Mouse (Mus musculus) cerebellum, adult 8-10 months (tissue): ENCODE data around the gene Rnf157.

Experiments used
- DNase-seq: peaks from one replicate; pipeline ENCODE4 v3.0.0; 2022

Gene Rnf157

DNA sequence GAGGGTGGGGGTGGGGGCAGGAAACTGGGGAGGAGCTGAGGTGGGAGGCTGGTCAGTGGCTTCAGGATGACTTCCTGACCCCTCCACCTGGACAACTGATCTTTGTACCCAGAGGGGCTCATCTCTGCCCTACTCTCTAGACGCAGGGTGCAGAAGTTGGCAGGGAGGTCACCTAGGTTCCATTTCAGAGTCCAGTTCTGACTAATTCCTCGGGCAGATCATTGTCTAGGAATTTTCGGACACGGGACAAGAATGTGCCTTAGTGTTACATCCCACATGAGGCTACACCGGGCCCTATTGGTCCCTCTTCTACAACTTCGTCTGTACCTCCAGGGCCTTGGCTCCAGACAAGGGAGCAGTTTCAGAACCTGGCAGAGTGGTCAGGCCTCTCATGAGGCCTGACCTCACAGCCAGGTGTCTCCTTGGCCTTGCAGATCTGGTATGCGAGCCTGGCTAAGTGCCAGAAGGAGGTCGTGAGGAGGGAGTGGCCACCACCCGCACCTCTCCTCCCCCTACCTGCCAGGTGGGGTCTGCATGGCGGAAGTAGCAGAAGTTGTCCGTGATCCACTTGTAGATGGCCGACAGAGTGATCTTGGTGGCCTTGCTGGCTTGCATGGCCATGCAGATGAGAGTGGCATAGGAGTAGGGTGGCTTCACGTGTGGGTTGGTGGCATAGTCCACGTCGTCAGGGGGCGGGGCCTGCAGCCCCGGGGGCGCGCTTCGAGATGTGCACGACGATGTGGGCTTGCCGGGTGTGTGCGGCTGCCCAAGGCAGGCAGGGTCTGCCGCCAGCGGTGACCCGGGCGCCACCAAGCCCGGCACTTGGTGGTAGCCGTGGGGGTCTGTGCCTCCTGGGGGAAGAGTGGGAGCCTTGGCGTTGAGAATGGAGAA, 79.1 kb downstream of the Rnf157 start:
- no peak for DNase-seq

DNA sequence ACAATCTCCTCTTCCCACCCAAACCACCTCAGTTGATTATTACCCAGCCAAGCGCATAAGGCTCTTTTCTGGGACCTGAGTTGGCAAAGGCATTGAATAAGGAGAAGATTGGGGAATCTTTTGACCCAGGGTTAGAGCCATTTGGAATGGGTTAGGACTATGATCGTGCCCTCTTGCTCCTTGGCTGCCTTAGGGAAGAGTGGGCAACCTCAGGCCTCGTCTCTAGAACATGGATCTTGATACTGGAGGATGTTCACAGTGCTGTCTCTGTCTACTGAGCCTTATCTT, 79.9 kb downstream of the Rnf157 start:
- no peak for DNase-seq

DNA sequence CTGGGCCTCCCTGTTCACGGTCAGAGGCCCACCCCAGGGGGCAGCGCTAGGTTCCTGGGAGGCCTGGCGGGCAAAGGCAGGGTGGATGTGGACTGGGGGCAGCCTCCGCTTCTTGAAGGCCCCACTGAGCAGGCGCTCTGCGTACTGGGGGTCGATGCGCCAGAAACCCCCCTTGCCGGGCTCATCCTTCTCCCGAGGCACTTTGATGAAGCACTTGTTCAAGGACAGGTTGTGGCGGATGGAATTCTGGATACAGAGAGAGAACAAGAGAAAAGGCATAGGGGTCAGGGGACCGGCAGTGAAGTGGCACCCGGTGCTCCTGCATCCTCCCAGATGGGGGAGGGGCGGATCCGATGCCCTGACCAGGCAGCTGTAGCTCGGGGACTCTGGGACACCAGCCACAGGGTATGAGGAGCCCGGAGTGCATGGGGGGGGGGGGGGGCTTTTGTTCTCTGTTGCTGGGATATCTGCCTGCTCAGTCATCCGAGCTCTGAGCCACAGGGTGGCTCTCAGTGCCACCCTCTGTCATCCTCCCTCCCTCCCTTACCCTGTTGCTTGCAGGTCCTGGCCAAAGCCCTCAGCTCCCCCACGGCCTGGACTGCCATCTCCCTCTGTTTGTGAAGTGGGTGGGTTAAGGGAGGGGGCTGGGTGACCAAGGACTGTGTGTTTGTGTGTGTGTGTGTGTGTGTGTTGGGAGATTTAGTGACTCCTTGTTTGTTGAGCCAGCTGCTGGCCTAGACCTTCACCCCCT, 80.4 kb downstream of the Rnf157 start:
- DNase-seq, result no peak

DNA sequence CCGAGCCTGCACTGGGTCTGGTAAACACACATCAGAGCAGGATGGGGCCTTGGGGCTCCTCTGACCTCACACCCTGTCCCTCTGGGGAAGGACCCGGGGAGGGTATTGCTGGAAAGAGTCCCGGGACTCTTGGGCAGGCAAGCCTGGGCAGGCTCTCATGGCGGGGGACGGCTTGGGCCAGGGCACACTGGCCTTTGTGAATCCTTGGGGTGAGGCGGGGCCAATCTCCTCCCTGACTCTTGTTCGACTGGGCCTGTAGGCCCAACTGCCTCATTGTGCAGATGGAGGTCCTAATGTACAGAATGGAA, 82.7 kb downstream of the Rnf157 start:
- no peak for DNase-seq

DNA sequence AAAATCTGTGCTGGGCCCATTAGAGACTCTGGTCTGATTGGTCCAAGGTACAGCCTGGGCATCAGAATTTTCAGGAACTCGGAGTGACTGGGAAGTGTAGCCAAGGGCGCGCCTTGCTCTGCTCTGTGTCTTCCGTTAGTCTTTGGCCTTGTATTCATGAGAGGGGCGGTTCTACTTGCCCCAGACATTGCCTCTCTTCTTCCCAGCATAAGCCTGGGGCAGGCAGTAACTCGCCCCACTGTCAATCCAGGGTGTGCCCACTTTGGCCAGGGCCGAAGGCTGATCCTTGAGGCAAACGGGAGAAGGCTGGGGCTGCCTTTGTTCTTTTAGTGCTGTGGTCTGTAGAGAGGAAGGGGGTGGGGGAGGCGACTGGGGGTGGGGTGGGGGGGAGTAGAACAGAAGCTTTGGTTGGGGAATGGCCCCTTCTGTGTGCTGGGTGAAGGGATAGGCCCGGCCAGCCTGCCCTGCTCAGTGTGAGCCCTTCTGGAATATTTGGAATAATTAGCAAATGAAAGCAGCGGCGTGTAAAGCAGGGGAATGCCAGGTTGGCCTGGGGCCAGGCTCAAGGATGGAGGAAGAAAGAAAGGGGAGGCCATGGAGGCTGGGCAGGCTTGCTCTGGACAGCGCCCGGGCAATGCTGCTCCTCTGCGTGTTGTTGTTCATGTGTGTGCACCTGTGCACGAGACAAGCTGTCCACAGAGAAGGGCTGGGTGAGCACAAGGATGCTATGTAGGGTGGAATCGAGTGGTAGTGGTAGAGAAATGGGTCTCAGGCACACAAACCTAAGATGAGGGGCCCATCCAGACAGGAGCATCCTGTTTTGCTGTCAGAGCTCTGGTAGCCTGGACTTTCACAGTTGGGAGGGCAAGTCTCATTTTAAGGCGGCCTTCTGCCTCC, 83.3 kb downstream of the Rnf157 start:
- no peak for DNase-seq

DNA sequence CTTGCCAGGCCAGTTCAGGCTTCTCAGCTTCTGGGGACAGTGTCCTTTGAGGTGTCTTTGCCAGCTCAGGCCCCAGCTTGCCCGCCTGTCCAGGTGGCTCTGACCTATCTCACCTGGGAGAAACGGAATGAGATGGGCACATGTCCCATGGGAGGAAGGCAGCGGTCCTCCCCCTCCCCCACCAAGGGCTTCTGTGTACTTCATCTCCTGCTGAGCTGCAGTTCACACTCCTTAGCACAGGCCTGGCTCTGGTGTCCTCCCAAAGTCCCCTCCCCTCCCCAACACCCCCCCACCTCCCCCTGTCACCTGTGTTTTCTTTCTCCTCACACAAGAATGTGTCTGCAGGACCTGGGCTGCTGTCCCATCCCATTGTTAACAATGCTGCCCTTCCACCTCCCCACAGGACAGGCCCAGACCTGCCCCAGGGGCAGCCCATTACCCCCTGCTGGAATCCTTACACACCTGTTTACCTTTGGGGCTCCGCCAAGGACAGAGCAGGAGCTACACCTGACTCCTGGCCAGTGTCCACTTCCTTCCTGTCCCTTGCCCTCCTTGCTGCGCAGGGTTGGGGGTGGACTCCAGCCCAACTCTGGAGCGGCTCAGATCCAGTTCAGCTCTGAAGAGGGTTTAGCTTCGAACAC, 85.7 kb downstream of the Rnf157 start:
- no peak for DNase-seq

DNA sequence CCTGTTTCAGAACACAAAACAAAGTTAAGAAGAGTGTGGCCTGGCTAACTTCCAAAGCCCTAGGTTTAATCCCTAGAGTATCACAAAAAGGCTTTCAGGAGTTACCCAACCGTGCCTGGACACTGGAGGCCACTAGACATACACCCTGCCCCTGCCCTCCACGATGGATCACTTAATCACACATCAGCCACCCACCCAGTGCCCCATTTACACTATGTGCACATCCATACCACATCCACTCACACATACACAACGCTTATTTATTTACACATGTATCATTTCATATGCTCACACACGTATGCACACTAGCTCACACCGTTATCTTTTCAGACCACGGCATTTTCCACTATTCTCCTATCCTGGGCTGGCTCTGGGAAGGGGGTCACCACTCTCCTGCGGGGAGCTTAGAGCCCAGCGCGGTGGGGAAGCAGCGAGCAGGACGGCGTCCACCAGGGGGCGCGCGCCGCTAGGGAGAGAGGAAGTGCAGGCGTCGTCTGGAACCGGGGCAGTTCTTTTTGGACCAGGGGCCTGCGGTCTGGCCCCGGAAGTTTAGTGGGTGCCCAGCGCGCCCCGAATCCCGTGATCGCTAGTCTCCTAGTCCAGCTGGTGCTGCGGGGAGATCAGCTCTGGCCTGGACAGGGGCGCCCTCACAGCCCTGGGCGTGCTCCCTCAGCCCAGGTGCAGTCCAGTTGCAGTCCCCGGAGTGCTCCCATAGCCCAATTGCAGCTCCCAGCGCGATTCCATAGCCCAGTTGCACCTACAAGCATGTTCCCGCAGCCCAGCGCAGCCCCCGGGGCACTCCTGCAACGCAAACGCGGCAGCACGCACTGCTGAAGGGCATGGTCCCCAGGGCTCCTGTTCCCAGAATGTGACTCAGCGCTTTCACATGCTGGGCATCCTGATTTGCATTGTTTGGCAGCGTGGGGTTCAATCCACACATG, 93.8 kb downstream of the Rnf157 start:
- peak; percentile 85 for DNase-seq

DNA sequence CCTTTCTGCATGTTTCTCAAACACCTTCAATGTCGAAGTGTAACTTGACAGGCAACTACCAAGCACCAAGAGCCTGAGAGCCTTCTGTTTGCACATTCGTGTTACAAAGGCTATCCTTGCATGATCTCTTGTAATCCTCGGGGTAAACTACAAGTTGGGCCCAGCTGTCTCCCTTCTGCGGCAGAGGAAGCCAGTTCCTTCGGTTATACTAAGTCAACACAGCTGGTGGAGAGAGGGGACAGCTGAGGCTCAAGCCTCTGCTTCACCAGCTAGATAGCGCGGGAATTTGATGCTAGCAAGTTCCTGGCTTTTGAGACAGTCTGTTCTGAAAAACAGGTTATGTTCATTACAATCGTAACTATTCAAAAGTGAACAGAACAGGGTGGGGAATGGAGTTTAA, 100.5 kb downstream of the Rnf157 start:
- DNase-seq, result no peak

DNA sequence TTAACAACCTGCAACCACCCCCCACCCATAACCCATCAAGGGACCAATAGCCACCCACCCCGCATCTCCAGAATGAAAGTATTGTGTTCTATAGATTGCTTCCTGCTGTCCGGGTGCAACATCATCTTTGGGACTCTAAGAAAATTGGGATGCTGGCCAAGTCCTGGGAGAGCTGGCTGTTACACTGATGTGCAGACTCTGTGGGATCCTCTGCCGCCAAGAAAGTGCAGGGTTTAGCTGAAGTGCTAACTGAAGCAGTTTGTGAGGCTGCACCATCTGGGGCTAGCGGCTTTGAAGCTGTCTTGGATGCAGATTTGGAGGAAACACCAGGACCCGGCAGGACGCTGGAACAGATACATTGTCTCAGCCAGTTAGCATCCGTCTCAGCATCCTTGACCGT, 101.7 kb downstream of the Rnf157 start:
- DNase-seq, result no peak

DNA sequence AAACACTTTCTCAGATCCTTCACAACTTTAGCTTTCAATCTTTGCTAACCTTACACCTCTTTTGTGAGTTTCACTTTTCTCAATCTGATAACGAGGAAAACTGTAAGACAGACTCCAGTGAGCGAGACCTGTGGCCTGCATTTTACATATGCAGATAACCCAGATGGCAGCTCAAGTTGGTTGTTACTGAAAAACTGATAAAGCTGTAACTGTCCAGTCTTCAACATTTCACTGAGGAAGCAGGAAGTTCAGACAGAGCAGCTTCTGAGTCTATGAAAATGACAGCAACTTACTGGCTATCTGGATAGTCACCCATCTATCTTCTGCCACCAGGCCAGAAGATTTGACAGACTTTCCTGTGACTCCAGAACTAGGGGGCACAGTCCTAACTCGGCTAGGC, 103.2 kb downstream of the Rnf157 start:
- no peak for DNase-seq

DNA sequence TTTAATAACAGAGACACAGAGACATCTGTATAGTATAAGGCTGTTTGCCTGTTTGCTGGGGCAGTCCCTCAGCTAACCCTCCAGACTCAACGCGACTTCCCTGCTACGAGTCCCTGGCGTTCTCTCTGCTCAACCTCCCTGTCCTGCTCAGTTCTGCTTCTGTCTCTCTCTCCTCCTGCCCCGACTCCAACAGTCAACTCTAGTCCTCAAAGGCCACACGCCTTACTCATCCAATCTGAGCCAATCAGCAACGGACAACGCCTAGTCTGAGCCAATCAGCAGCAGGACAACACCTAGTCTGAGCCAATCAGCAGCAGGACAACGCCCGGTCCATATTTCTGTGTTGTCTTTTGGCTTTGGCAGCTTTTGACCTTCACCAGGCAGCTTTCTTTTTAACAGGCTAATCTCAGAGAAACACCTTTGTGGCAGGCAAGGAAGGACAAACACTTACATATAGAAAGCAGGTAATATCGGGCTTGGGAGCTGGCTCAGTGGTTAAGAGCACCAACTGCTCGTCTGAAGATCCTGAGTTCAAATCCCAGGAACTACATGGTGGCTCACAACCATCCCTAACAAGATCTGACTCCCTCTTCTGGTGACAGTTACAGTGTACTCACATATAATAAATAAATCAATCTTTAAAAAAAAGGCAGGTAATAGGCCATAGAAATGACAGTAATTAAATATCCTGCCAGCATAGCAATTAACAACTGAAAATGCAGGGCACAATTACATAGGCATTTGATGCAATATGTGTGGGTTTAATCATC, 104.9 kb downstream of the Rnf157 start:
- no peak for DNase-seq

DNA sequence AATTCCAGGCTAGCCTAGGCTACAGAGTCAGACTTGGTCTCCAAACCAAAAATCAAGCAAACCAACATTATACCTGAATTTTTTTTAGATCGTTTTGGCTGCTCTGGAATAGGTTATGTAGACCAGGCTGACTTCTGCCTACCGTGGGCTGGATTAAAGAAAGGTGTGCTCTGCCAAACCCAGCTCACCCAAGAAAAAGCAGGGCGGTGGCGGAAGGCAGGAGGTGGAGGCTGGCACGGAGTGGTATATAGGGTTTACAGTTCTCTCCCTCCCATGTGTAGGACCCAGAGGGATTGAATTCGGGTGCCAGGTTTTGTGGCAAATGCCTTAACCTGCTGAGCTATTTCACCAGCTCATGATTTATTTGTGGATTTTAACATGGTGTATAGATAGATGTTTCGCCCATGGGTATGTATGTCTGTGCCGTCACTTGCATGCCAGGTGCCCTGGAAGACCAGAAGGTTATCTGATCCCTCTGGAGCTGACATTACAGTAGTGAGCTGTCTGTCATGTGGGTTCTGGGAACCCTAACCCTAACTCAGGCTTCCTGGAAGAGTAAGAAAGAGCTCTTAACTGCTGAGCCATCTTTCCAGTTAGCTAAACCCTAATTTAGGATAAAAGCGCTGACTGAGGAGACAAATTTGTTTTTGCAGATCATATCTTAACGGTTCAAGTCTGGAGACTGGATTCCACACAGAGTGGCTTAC, 105.7 kb downstream of the Rnf157 start, which contains the start of gene Exoc7:
Exoc7 (minus strand) TSS at position 215 of the 707 bp plus-strand sequence.
- DNase-seq, result no peak

DNA sequence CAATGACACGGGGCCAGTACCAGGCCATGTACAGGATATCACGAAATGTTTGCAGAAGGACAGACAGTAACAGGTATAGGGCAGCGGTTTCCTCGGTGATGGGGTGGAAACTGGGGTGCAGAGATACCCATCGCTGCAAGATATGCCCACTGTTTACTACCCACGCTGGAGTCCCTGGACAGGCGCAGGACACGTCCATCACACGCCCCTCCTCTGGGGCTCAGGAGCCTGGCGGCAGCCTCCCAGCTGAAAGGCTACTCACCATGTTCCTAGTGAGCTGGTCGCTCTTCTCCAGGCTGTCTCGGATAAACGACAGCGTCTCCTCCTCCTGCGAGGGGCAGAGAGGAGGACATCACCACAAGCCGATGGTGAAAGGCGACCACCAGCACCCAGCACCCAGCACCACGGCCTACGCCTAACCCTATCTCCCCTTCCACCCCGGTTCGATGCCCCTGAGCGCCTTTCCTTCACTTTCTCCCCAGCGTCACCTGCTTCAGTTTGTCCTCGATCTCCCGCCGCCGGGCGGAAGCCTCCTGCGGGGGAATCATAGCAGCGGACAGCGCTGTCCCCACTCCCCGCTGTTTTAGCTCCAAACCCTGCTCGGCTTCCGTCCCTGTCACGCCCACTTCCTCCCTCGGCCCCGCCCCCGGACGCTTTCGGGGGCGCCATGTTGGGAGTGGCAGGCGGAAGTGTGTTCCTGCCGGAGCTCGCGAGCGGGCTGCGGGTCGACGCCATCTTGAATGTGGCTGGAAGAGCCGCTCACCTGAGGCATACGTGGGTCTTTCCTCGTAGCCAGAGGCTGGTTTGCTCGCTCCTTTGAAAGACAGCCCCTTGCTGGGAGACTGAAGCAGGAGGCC, 106.5 kb downstream of the Rnf157 start:
- peak; percentile 90 for DNase-seq

DNA sequence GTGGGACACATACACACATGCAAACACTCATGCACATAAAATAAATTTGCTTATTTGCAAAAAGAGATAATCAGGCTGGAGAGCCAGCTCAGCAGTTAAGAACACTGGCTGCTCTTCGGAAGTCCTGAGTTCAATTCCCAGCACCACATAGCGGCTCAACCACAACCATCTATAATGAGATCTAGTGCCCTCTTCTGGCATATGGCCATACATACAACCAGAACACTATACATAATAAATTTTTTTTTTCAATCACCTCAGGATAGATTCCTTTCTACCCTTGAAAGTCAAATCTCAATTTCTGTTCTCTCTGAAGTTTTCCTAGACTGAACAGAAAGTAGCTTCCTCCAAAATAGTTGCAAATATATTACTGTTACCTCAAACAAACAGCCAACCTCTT, 107.4 kb downstream of the Rnf157 start:
- DNase-seq, result no peak

DNA sequence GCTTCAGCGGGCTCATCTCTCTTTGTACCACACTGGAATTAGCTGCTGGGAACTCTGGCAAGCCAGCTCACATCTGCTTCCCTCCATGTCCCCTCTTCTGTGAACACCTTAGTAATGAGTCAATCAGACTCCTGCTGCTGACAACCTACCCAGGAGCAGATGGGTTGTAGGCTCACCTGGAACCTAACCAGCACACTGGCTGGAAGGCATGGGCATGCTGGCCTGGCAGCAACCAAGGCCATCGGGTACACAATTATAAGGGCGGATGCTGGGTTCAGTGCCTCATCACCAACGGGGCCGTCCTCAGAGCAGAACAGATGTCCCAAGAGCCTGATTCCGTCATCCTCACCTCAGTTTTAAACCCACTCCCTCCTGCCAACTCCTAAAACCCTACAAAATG, 114.2 kb downstream of the Rnf157 start:
- DNase-seq, result peak; percentile 73

DNA sequence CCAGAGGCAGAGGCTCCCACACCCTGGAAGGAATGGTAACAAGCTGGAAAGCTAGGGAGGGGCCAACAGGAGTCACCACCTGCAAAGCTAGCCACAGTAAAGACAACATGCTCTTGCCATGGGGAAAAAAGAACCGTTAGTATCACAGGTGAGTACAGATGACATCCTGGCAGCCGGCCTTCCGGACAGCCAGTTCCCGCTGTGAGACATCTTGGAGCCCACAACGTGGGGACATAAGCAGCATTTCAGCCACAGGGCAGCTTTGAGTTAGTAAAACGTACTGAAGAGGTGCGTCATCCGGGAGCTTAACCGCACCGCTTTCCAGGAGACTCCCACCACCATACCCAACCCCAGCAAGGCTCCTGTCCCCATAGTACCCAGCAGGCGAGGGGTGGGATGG, 114.6 kb downstream of the Rnf157 start:
- peak; percentile 70 for DNase-seq

DNA sequence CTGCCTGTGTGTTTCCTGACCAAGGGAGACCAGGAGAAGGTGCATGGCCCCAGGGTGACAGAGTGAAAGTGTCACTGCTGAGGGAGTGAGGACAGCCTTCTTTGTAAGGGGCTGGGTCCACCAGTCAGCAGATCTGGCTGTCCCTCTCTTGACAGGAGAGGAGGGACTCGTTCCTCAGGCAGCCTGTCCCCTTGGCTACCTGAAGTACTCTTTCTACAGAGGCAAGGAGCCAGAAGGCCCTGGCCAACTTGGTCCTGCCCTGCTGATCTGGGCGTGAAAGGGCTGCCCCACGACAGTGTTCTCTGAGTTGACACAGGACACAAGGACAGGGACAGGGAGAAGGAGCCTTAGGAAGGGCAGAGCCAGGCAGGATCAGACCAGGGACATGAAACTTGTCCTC, 115.8 kb downstream of the Rnf157 start:
- no peak for DNase-seq

DNA sequence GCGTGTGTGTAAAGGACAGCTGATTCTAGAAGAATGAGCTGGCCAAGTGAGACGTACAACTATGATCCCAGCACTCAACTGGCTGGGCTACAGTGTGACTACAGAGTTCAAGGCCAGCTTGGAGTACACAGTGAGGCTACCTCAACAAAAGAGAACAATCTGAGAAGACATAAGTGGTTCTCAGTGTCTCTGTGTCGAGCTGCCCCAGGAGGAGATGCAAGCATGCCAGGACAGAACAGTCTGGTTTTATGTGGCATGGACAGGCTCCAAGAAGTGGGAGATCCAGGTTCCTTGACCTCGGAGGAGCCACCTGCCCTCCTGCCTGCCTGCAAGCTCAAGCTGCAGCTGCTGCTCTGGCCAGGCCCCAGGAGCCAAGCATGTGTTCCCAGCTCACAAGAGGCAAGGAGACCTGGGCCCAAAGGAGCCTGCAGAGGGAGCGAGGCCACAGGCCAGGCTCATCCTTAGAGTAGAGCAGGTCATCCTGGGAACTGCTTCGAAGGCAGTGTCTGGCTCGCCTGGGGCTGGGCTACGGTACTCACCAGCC, 116.6 kb downstream of the Rnf157 start:
- DNase-seq, result no peak

DNA sequence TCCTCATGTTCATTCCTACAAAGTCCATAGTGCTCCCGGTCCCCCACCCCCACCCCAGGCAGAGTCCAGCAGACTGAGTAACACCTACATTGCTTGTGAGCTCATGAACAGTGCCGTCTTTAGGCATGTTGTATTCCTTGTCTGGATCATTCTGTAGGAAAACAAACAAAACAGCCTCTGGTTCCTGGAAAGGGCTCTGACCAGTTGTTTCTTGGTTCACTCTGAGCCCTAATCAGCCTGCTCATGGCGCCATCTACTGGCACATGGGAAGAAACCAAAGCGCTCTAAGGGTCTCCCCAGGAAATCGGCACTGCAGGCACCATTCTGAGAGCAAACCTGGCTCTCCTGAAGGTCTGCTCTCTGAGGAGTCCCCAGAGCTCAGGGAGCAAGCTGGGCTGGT, 118.5 kb downstream of the Rnf157 start:
- no peak for DNase-seq
